8 mouse cellular contexts compared by ENCODE assay signal in the genomic region with DNA sequence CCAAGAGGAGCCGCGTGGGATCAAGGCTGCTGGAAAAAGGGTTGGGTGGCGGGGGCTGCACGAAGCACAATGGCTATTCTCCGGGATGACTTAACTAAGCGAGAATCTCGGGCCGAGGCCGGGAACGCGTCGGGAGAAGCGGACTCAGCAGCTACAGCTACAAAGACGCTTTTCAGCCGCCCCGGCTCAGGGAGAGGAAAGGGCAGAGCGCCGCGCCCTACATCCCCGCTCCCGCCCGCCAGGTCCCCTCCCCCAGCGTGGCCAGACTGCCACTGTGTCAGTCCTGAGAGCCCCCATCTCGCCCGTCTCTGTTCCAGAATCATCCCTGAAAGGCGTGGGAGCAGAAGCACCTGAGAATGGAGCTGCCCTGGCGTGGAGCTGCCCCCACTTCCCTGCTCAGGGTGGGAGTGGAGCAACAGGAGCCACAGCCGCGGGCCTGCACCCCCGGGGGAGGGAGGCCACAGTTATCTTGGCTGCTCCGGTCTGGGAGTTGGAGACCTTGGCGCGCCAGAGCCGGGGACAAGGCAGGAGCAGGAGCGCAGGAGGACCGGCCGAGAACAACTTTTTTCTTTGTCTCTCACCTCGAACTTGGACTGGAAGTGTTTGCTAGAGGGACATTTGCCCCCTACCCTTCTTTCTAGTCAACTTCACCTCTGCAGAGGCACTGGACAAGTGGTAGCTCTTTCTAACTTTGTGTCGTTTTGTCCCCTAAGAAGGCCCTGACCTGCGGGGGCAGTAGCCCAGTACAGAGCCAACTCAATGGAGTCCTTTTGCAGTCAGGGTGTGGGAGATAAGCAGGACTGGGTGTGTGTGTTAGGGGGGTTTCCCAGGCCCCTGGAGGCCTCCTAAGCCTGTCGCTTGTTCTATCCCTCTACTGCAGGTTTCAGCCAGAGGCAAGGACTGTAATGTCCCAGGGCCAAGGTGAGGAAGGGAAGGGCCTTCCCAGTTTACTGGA. TPM values are rescaled to one million over a fixed set of nuclear protein-coding genes. Genes with fewer than 3 reads are reported as not detected.
DNase-seq lines count a peak whose midpoint lies in the region; ATAC-seq and TF ChIP-seq lines count a peak whose summit lies in the region.

No protein-coding gene starts in this region.

- peak; percentile 83 for ATAC-seq in liver, embryonic 11.5 days (replicated peaks; ENCODE audit: low FRiP score)
- ATAC-seq in neural tube, embryonic 14.5 days (ENCODE audit: low read depth), result no peak

- H3K9me3 ChIP-seq in liver, embryonic 11.5 days (ENCODE audit: control insufficient read depth, low read length), result no peaks in the 10 kb centered on the region
- no peaks in the 10 kb centered on the region for H3K9me3 ChIP-seq in neural tube, embryonic 14.5 days (ENCODE audit: control insufficient read depth, low read length)

- no peak overlapping the region; the same call in 1 of the 2 replicates for H3K27ac ChIP-seq in kidney, adult 2 months (ENCODE audit: insufficient read depth, low read depth, low read length)
- 0 out of 2 replicates have a peak overlapping the region, but pooled peaks have one; percentile 45 for H3K27ac ChIP-seq in liver, embryonic 11.5 days (ENCODE audit: low read depth, low read length)
- no peak overlapping the region; the same call in 1 of the 2 replicates for H3K27ac ChIP-seq in neural tube, embryonic 14.5 days (ENCODE audit: low read depth, low read length)

- H3K4me1 ChIP-seq in kidney, adult 2 months (ENCODE audit: control insufficient read depth, insufficient read depth, low read length), result peaks cover 4% of the 10 kb centered on the region; the same call in 1 of the 2 replicates
- peaks cover 52% of the 10 kb centered on the region for H3K4me1 ChIP-seq in liver, embryonic 11.5 days (replicated peaks; ENCODE audit: control insufficient read depth, insufficient read depth, low read length)
- peaks cover 14% of the 10 kb centered on the region for H3K4me1 ChIP-seq in neural tube, embryonic 14.5 days (ENCODE audit: control insufficient read depth, insufficient read depth, low read length)

- peak; percentile 24 for DNase-seq in kidney, adult 2 months
- no peak for DNase-seq in kidney, adult 9 months
- peak; percentile 85 for DNase-seq in embryo, embryonic 10 days (ENCODE audit: low spot score)
- DNase-seq in heart, postnatal 36 days, result peak; percentile 38 to 45
- DNase-seq in liver, embryonic 11.5 days (ENCODE audit: low spot score), result peak; percentile 61
- DNase-seq in urinary bladder, postnatal 25 days (ENCODE audit: low spot score), result no peak
- no peak for DNase-seq in thymus, adult 18-20 months

- 20% methylated on average over 41 of the region's 41 CpGs for WGBS in kidney, adult 2 months
- 2% methylated on average over 41 of the region's 41 CpGs for WGBS in liver, embryonic 11.5 days
- 1% methylated on average over 38 of the region's 41 CpGs for WGBS in neural tube, embryonic 14.5 days

- no peaks in the 10 kb centered on the region; the same call in 1 of the 2 replicates for H3K27me3 ChIP-seq in kidney, adult 2 months (replicated peaks; ENCODE audit: control insufficient read depth, insufficient read depth, low read length)
- peaks cover 77% of the 10 kb centered on the region for H3K27me3 ChIP-seq in liver, embryonic 11.5 days (replicated peaks; ENCODE audit: control insufficient read depth, insufficient read depth, low read length)
- H3K27me3 ChIP-seq in neural tube, embryonic 14.5 days (ENCODE audit: control insufficient read depth, insufficient read depth, low read length), result peaks cover 64% of the 10 kb centered on the region

- no peak for TF ChIP-seq CTCF in kidney, adult 2 months (conservative IDR thresholded peaks at IDR 0.05; ENCODE audit: insufficient read depth, insufficient read length, low read depth, low read length)

- TF ChIP-seq POLR2A in kidney, adult 2 months (IDR thresholded peaks at IDR 0.05; ENCODE audit: low read depth, low read length), result no peak

- peak overlapping the region; percentile 32; the same call in 1 of the 2 replicates for H3K4me3 ChIP-seq in kidney, adult 2 months (ENCODE audit: insufficient read depth, low read depth, low read length)
- peak overlapping the region; percentile 44 for H3K4me3 ChIP-seq in liver, embryonic 11.5 days (ENCODE audit: low read depth, low read length)
- peak overlapping the region; percentile 8; the same call in 1 of the 2 replicates for H3K4me3 ChIP-seq in neural tube, embryonic 14.5 days (ENCODE audit: low read depth, low read length)

- peak overlapping the region; percentile 51; the same call in 1 of the 2 replicates for H3K9ac ChIP-seq in liver, embryonic 11.5 days (ENCODE audit: low read depth, low read length)
- H3K9ac ChIP-seq in neural tube, embryonic 14.5 days (replicated peaks; ENCODE audit: low read depth, low read length), result no peak overlapping the region; the same call in 1 of the 2 replicates

- no peaks in the 10 kb centered on the region for H3K36me3 ChIP-seq in kidney, adult 2 months (ENCODE audit: control insufficient read depth, insufficient read depth, low read length)
- H3K36me3 ChIP-seq in liver, embryonic 11.5 days (ENCODE audit: control insufficient read depth, insufficient read depth, low read length), result no peaks in the 10 kb centered on the region
- H3K36me3 ChIP-seq in neural tube, embryonic 14.5 days (ENCODE audit: control insufficient read depth, insufficient read depth, low read length), result no peaks in the 10 kb centered on the region

- intact Hi-C loops in heart, postnatal 36 days (cut with DNase I), result no loop called here

- H3K4me2 ChIP-seq in liver, embryonic 11.5 days, result peak overlapping the region; percentile 99
- peak overlapping the region; percentile 31 for H3K4me2 ChIP-seq in neural tube, embryonic 14.5 days (ENCODE audit: low read depth, low read length)

RNA-seq across cellular contexts. Expression of a gene that starts 1.6 kb away (rescaled TPM):
- 6.4 and 7.1 TPM in 2 replicates for polyA plus RNA-seq in kidney, adult 2 months (2012; rRNA removed)
- 1 to 10 TPM; 3.0 to 4.3 TPM for total RNA-seq in heart, postnatal 36 days (2021)
- 6.7 and 7.4 TPM in 2 replicates for polyA plus RNA-seq in liver, embryonic 11.5 days (2014; fragmentation: Nextera tagmentation; extraction: Ambion mirVana)
- 19.9 and 21.3 TPM in 2 replicates for polyA plus RNA-seq in neural tube, embryonic 14.5 days (2014; fragmentation: Nextera tagmentation; extraction: Ambion mirVana)

RNA-seq across cellular contexts. Expression of a gene that starts 2.4 kb away (rescaled TPM):
- polyA plus RNA-seq in kidney, adult 2 months (2012; rRNA removed), result 1.2 and 1.5 TPM in 2 replicates
- 1 to 10 TPM; 1.7 to 1.9 TPM for total RNA-seq in heart, postnatal 36 days (2021)
- polyA plus RNA-seq in liver, embryonic 11.5 days (2014; fragmentation: Nextera tagmentation; extraction: Ambion mirVana), result 0.37 and 0.45 TPM in 2 replicates
- 0.32 and 2.0 TPM in 2 replicates for polyA plus RNA-seq in neural tube, embryonic 14.5 days (2014; fragmentation: Nextera tagmentation; extraction: Ambion mirVana)

RNA-seq across cellular contexts. Expression of a gene that starts 22.1 kb away (rescaled TPM):
- 36.1 and 50.2 TPM in 2 replicates for polyA plus RNA-seq in kidney, adult 2 months (2012; rRNA removed)
- 10 to 100 TPM; 15.0 TPM for total RNA-seq in heart, postnatal 36 days (2021)
- polyA plus RNA-seq in liver, embryonic 11.5 days (2014; fragmentation: Nextera tagmentation; extraction: Ambion mirVana), result 1.6 and 2.8 TPM in 2 replicates
- polyA plus RNA-seq in neural tube, embryonic 14.5 days (2014; fragmentation: Nextera tagmentation; extraction: Ambion mirVana), result 7.3 and 10.5 TPM in 2 replicates

RNA-seq across cellular contexts. Expression of a gene that starts 24.9 kb away (rescaled TPM):
- 18.8 and 20.8 TPM in 2 replicates for polyA plus RNA-seq in kidney, adult 2 months (2012; rRNA removed)
- total RNA-seq in heart, postnatal 36 days (2021), result 10 to 100 TPM; 56.9 to 60.3 TPM
- polyA plus RNA-seq in liver, embryonic 11.5 days (2014; fragmentation: Nextera tagmentation; extraction: Ambion mirVana), result 14.3 and 17.0 TPM in 2 replicates
- polyA plus RNA-seq in neural tube, embryonic 14.5 days (2014; fragmentation: Nextera tagmentation; extraction: Ambion mirVana), result 14.4 and 16.8 TPM in 2 replicates

RNA-seq across cellular contexts. Expression of a gene that starts 38.5 kb away (rescaled TPM):
- polyA plus RNA-seq in kidney, adult 2 months (2012; rRNA removed), result 488 and 540 TPM in 2 replicates
- 100 to 1,000 TPM; 130 to 145 TPM for total RNA-seq in heart, postnatal 36 days (2021)
- 1,854 and 2,015 TPM in 2 replicates for polyA plus RNA-seq in liver, embryonic 11.5 days (2014; fragmentation: Nextera tagmentation; extraction: Ambion mirVana)
- polyA plus RNA-seq in neural tube, embryonic 14.5 days (2014; fragmentation: Nextera tagmentation; extraction: Ambion mirVana), result 1,186 and 1,301 TPM in 2 replicates

Comparison
In these comparisons a context has a peak if more than half of its experiments do, and no peak if none do; other contexts are left out.
1. DNase-seq: peak in kidney, adult 2 months (single experiment), embryo, embryonic 10 days (single experiment), heart, postnatal 36 days (2 of 2) and liver, embryonic 11.5 days (single experiment); none in kidney, adult 9 months (single experiment), urinary bladder, postnatal 25 days (single experiment) and thymus, adult 18-20 months (0 of 2).
2. Peak in every context shown above with its lines, with median percentiles within 50 percentile points of each other: H3K4me3 ChIP-seq.